Comparison of ENCODE assay signal across 12 mouse cellular contexts in genomic region chr5:45590094-45590493, GRCm38 (mm10). TPM values are rescaled to one million over a fixed set of nuclear protein-coding genes. Genes with fewer than 3 reads are reported as not detected.
"Had no signal": no experiment of that assay in that cellular context is flagged by ENCODE, and none has a peak within 500 bp of the region (broad histone marks: within the 10 kb centered on the region; RNA-seq: fewer than 3 reads in every experiment).

No protein-coding gene starts in this region.

- H3K4me3 ChIP-seq: kidney, embryonic 15.5 days; limb, embryonic 10.5 days; liver, embryonic 15.5 days; midbrain, embryonic 13.5 days had no signal

- H3K27ac ChIP-seq: kidney, embryonic 15.5 days; limb, embryonic 10.5 days; liver, embryonic 15.5 days; midbrain, embryonic 13.5 days had no signal

- H3K4me1 ChIP-seq: kidney, embryonic 15.5 days; limb, embryonic 10.5 days; liver, embryonic 15.5 days; midbrain, embryonic 13.5 days had no signal

- DNase-seq: kidney, adult 2 months; kidney, postnatal 14 days; layer of hippocampus, adult 9-11 months; layer of hippocampus, postnatal 36 days; lung, adult 2 months; right cerebral cortex, postnatal 14 days; thymus, postnatal 4 days had no signal

RNA-seq across cellular contexts. Expression of gene Fam184b, which starts 49.3 kb away (rescaled TPM):
- total RNA-seq: megakaryocyte progenitor cell, adult 5-6 weeks had no signal
